Mouse (Mus musculus): ENCODE measurements around the gene Golga4. TPM values are rescaled to one million over a fixed set of nuclear protein-coding genes. Genes with fewer than 3 reads are reported as not detected.

Gene Golga4
- polyA plus RNA-seq, 1 experiment from 2014 or later, result 47.1 TPM

DNA sequence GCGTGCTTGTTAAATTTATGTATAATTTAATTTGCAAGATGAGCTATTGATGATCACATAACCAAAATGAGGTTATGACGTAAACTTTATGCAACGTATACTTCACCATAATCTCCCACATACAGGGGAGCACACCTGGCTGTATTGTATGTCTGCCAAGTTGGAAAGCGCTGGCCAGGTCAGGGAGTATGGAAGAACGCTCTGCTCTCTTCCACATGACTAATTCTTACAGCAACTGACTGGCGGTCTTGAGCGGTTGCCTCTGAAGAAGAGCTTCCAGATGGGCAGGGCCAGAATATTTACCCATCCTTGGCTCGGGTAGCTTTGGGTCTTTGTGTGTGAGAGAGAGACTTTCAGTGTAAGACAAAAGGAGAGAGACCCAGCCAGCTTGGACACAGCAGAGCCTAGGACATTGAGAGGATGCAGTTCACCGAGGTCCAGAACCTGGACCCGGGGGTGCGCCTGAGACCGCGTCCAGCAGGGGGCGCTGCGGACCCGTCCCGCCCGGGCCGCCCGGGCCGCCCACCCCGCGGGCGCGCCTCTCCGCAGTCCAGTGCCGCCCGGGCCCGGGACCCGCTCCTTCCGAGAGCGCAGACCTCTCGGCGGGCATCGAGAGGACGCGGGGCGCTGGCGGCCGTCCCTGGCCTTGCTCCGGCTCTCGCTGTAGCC lies 100.2 kb downstream of the Golga4 start, which contains the start of gene Itga9:
Gene Itga9, plus strand, starts transcription at position 543 of the 669 bp plus-strand sequence.
- Histone ChIP-seq H3K4me1 (replicated peaks; ENCODE audit: control insufficient read depth, insufficient read depth, low read length) (peaks cover 9% of the 10 kb centered on the region; the same call in 1 of the 2 replicates), H3K4me2 (replicated peaks) (peak within 1 kb of the TSS; percentile 95), H3K27ac (no peak within 1 kb of the TSS), H3K27me3 (ENCODE audit: control insufficient read depth, insufficient read depth, low read length) (peaks cover 22% of the 10 kb centered on the region), H3K9ac (peak within 1 kb of the TSS; percentile 77), H3K36me3 (replicated peaks; ENCODE audit: control insufficient read depth, insufficient read depth) (no peaks in the 10 kb centered on the region), H3K9me3 (ENCODE audit: control insufficient read depth, low read length) (no peaks in the 10 kb centered on the region), H3K4me3 (replicated peaks; ENCODE audit: low read length) (peak within 1 kb of the TSS; percentile 69)
- peak; percentile 80 for DNase-seq (ENCODE audit: low spot score)
- ATAC-seq (ENCODE audit: low FRiP score), result peak; percentile 87
- WGBS, result 15% methylated on average over 32 of the region's 42 CpGs

GRCm38 (mm10) chr9:118606817-118607371 lies 100.8 kb downstream of the Golga4 start:
- Histone ChIP-seq H3K4me3 (replicated peaks; ENCODE audit: low read length) (peak overlapping the region; percentile 69), H3K9me3 (ENCODE audit: control insufficient read depth, low read length) (no peaks in the 10 kb centered on the region), H3K27me3 (ENCODE audit: control insufficient read depth, insufficient read depth, low read length) (peaks cover 22% of the 10 kb centered on the region), H3K9ac (peak overlapping the region; percentile 77), H3K4me2 (replicated peaks) (peak overlapping the region; percentile 95), H3K4me1 (replicated peaks; ENCODE audit: control insufficient read depth, insufficient read depth, low read length) (peaks cover 11% of the 10 kb centered on the region; the same call in 1 of the 2 replicates), H3K36me3 (replicated peaks; ENCODE audit: control insufficient read depth, insufficient read depth) (no peaks in the 10 kb centered on the region), H3K27ac (no peak overlapping the region)
- no peak for DNase-seq (ENCODE audit: low spot score)
- 0% methylated on average over 42 of the region's 68 CpGs for WGBS
- peak; percentile 49 for ATAC-seq (ENCODE audit: low FRiP score)

GRCm38 (mm10) chr9:118607701-118608401 lies 101.8 kb downstream of the Golga4 start:
- ATAC-seq (ENCODE audit: low FRiP score) (no peak), DNase-seq (ENCODE audit: low spot score) (no peak)
- H3K9me3 ChIP-seq (ENCODE audit: control insufficient read depth, low read length), result no peaks in the 10 kb centered on the region
- H3K4me2 ChIP-seq (replicated peaks), result peak overlapping the region; percentile 95
- peak overlapping the region; percentile 69 for H3K4me3 ChIP-seq (replicated peaks; ENCODE audit: low read length)
- H3K9ac ChIP-seq, result no peak overlapping the region
- 42% methylated on average over 16 of the region's 16 CpGs for WGBS
- no peaks in the 10 kb centered on the region for H3K36me3 ChIP-seq (replicated peaks; ENCODE audit: control insufficient read depth, insufficient read depth)
- H3K4me1 ChIP-seq (replicated peaks; ENCODE audit: control insufficient read depth, insufficient read depth, low read length), result peaks cover 16% of the 10 kb centered on the region; the same call in 1 of the 2 replicates
- H3K27me3 ChIP-seq (ENCODE audit: control insufficient read depth, insufficient read depth, low read length), result peaks cover 22% of the 10 kb centered on the region
- H3K27ac ChIP-seq, result no peak overlapping the region

DNA sequence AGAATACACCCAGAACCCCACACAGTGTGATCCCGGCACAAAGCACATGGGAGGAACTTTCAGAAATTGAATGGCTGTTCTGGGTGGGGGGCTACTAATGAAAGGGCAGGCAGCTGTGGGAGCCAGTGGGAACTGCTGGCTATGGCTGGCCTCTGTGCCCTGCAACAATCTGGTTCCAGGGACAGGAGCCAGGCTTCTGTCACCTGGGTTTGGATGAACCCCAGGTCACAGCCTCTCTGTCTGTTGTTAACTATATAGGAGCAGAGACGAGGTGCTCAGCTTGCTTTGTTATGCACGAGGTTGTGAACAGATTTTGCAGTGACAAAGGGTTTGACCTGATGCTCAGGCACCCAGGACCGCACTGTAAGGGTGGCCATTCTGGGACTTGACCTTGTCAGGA lies 102.5 kb downstream of the Golga4 start:
- H3K4me2 ChIP-seq (replicated peaks), result no peak overlapping the region

GRCm38 (mm10) chr9:118610060-118610459 lies 104.0 kb downstream of the Golga4 start:
- Histone ChIP-seq H3K4me2 (replicated peaks) (no peak overlapping the region), H3K27ac (no peak overlapping the region), H3K27me3 (ENCODE audit: control insufficient read depth, insufficient read depth, low read length) (peaks cover 22% of the 10 kb centered on the region), H3K9me3 (ENCODE audit: control insufficient read depth, low read length) (no peaks in the 10 kb centered on the region), H3K4me3 (replicated peaks; ENCODE audit: low read length) (no peak overlapping the region), H3K36me3 (replicated peaks; ENCODE audit: control insufficient read depth, insufficient read depth) (no peaks in the 10 kb centered on the region), H3K4me1 (replicated peaks; ENCODE audit: control insufficient read depth, insufficient read depth, low read length) (peaks cover 16% of the 10 kb centered on the region; the same call in 1 of the 2 replicates), H3K9ac (no peak overlapping the region)
- no peak for DNase-seq (ENCODE audit: low spot score)
- no peak for ATAC-seq (ENCODE audit: low FRiP score)
- WGBS, result 65% methylated on average over 10 of the region's 10 CpGs

More for the DNA sequence above, 102.5 kb downstream of the Golga4 start:
- Histone ChIP-seq H3K4me3 (replicated peaks; ENCODE audit: low read length) (no peak overlapping the region), H3K27me3 (ENCODE audit: control insufficient read depth, insufficient read depth, low read length) (peaks cover 22% of the 10 kb centered on the region), H3K4me1 (replicated peaks; ENCODE audit: control insufficient read depth, insufficient read depth, low read length) (peaks cover 16% of the 10 kb centered on the region; the same call in 1 of the 2 replicates), H3K9ac (no peak overlapping the region), H3K27ac (no peak overlapping the region), H3K9me3 (ENCODE audit: control insufficient read depth, low read length) (no peaks in the 10 kb centered on the region), H3K36me3 (replicated peaks; ENCODE audit: control insufficient read depth, insufficient read depth) (no peaks in the 10 kb centered on the region)
- WGBS, result 34% methylated on average over 4 of the region's 4 CpGs
- DNase-seq (ENCODE audit: low spot score) (no peak), ATAC-seq (ENCODE audit: low FRiP score) (no peak)

DNA sequence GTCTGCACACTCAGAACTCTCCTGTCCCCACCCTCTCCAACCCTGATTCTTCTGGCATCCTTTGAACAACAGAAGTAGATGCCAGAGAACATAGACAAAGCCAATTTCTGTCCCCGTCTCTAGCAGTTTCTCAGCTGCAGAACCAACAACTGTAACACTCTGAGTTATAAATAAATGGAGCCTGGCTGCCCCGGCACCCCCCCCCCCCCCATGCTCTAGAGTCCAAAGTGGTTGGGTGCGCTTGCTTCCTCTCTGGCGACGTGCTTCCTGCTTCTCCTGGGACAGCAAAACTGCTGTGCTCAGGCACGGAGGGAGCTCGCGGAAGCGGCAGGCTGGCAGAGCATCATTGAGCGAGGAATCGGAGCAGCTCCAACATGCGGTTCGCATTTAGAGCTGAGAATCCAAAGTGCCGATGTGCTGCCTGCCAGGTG lies 105.1 kb downstream of the Golga4 start:
- H3K4me3 ChIP-seq (replicated peaks; ENCODE audit: low read length), result no peak overlapping the region
- DNase-seq (ENCODE audit: low spot score), result no peak

GRCm38 (mm10) chr9:118611958-118612581 lies 106.0 kb downstream of the Golga4 start:
- H3K9ac ChIP-seq, result no peak overlapping the region
- DNase-seq (ENCODE audit: low spot score) (no peak), ATAC-seq (ENCODE audit: low FRiP score) (no peak)
- H3K9me3 ChIP-seq (ENCODE audit: control insufficient read depth, low read length), result no peaks in the 10 kb centered on the region
- peak overlapping the region; percentile 12 for H3K4me2 ChIP-seq (replicated peaks)
- no peak overlapping the region for H3K4me3 ChIP-seq (replicated peaks; ENCODE audit: low read length)
- peaks cover 15% of the 10 kb centered on the region; the same call in 1 of the 2 replicates for H3K4me1 ChIP-seq (replicated peaks; ENCODE audit: control insufficient read depth, insufficient read depth, low read length)
- no peaks in the 10 kb centered on the region for H3K36me3 ChIP-seq (replicated peaks; ENCODE audit: control insufficient read depth, insufficient read depth)
- WGBS, result 62% methylated on average over 20 of the region's 20 CpGs
- peaks cover 20% of the 10 kb centered on the region for H3K27me3 ChIP-seq (ENCODE audit: control insufficient read depth, insufficient read depth, low read length)
- H3K27ac ChIP-seq, result no peak overlapping the region

More for the DNA sequence above, 105.1 kb downstream of the Golga4 start:
- WGBS, result 54% methylated on average over 14 of the region's 14 CpGs
- H3K27me3 ChIP-seq (ENCODE audit: control insufficient read depth, insufficient read depth, low read length), result peaks cover 22% of the 10 kb centered on the region
- H3K4me1 ChIP-seq (replicated peaks; ENCODE audit: control insufficient read depth, insufficient read depth, low read length), result peaks cover 16% of the 10 kb centered on the region; the same call in 1 of the 2 replicates
- no peaks in the 10 kb centered on the region for H3K9me3 ChIP-seq (ENCODE audit: control insufficient read depth, low read length)
- H3K4me2 ChIP-seq (replicated peaks), result peak overlapping the region; percentile 32
- H3K36me3 ChIP-seq (replicated peaks; ENCODE audit: control insufficient read depth, insufficient read depth), result no peaks in the 10 kb centered on the region
- H3K9ac ChIP-seq, result no peak overlapping the region
- ATAC-seq (ENCODE audit: low FRiP score), result no peak
- H3K27ac ChIP-seq, result no peak overlapping the region

GRCm38 (mm10) chr9:118617237-118617636 lies 111.2 kb downstream of the Golga4 start:
- Histone ChIP-seq H3K9ac (no peak overlapping the region), H3K27me3 (ENCODE audit: control insufficient read depth, insufficient read depth, low read length) (no peaks in the 10 kb centered on the region; the same call in 1 of the 2 replicates), H3K4me2 (replicated peaks) (no peak overlapping the region), H3K9me3 (ENCODE audit: control insufficient read depth, low read length) (no peaks in the 10 kb centered on the region), H3K36me3 (replicated peaks; ENCODE audit: control insufficient read depth, insufficient read depth) (no peaks in the 10 kb centered on the region), H3K4me3 (replicated peaks; ENCODE audit: low read length) (no peak overlapping the region), H3K27ac (no peak overlapping the region), H3K4me1 (replicated peaks; ENCODE audit: control insufficient read depth, insufficient read depth, low read length) (peaks cover 1% of the 10 kb centered on the region; the same call in 1 of the 2 replicates)
- DNase-seq (ENCODE audit: low spot score) (no peak), ATAC-seq (ENCODE audit: low FRiP score) (no peak)
- WGBS, result 71% methylated on average over 5 of the region's 5 CpGs

Measured in hindbrain, embryonic 14.5 days (tissue).